Mouse (Mus musculus): ENCODE data around the gene Rnf220. TPM values are rescaled to one million over a fixed set of nuclear protein-coding genes. Genes with fewer than 3 reads are reported as not detected.

The Rnf220 gene
- polyA plus RNA-seq, 1 experiment from 2014 or later = 116 TPM

Other genes starting within 250 kb of the Rnf220 start
- 7.8 and 8.4 TPM in 2 replicates for gene Tmem53, start 245.1 kb downstream of the Rnf220 start, polyA plus RNA-seq (2016; fragmentation: Nextera tagmentation; extraction: Ambion mirVana)
- 0.23 and 0.33 TPM in 2 replicates for gene Armh1, start 244.9 kb downstream of the Rnf220 start, polyA plus RNA-seq (2016; fragmentation: Nextera tagmentation; extraction: Ambion mirVana)
- gene Eri3, start 53.3 kb upstream of the Rnf220 start, polyA plus RNA-seq (2016; fragmentation: Nextera tagmentation; extraction: Ambion mirVana) = 158 and 168 TPM in 2 replicates
- gene Dmap1, start 185.2 kb upstream of the Rnf220 start, polyA plus RNA-seq (2016; fragmentation: Nextera tagmentation; extraction: Ambion mirVana) = 73.1 and 76.4 TPM in 2 replicates
- not detected in 2 replicates for gene Gm12845, start 227.4 kb upstream of the Rnf220 start, polyA plus RNA-seq (2016; fragmentation: Nextera tagmentation; extraction: Ambion mirVana)

Measured in forebrain, embryonic 12.5 days (tissue).